Mouse (Mus musculus) liver, postnatal 0 days (tissue): ENCODE results near the gene Insig1. TPM values are rescaled to one million over a fixed set of nuclear protein-coding genes. Genes with fewer than 3 reads are reported as not detected.

ENCODE experiments used
- ATAC-seq: fragments of 200-750 bp; cut with Nextera tagmentation; 2 replicates; pipeline ENCODE4 v1.8.0; 2017; ENCODE audit warnings: mild to moderate bottlenecking, moderate library complexity
- DNase-seq: peaks from one replicate; pipeline ENCODE4 v3.0.0-alpha.2; 2016
- H3K27ac ChIP-seq: fragments of 300-500 bp; sonication (generic); 2 replicates; pipeline ENCODE4 v1.5.1; 2014; ENCODE audit warnings: antibody characterized with exemption, moderate library complexity, mild to moderate bottlenecking, low read depth
- H3K27me3 ChIP-seq: fragments of 300-500 bp; sonication (generic); 2 replicates; pipeline ENCODE4 v1.6.1; 2014; ENCODE audit warnings: low read length, control low read depth, mixed read lengths; ENCODE audit not compliant: insufficient read depth
- H3K36me3 ChIP-seq: fragments of 300-500 bp; sonication (generic); replicated peaks from 2 replicates; pipeline ENCODE4 v1.6.1; 2014; ENCODE audit warnings: mild to moderate bottlenecking, control low read depth, low read length, moderate library complexity, mixed read lengths; ENCODE audit not compliant: insufficient read depth
- H3K4me1 ChIP-seq: fragments of 300-500 bp; sonication (generic); 2 replicates; pipeline ENCODE4 v1.6.1; 2014; ENCODE audit warnings: antibody characterized with exemption, mild to moderate bottlenecking, control low read depth; ENCODE audit not compliant: insufficient read depth
- H3K4me2 ChIP-seq: fragments of 300-500 bp; sonication (generic); 2 replicates; pipeline ENCODE4 v1.6.1; 2014; ENCODE audit warnings: low read depth, mild to moderate bottlenecking, low read length, moderate library complexity, mixed read lengths
- H3K4me3 ChIP-seq: fragments of 300-500 bp; sonication (generic); 2 replicates; pipeline ENCODE4 v1.5.1; 2014; ENCODE audit warnings: low read depth, low read length
- H3K9ac ChIP-seq: fragments of 300-500 bp; sonication (generic); replicated peaks from 2 replicates; pipeline ENCODE4 v1.6.1; 2014; ENCODE audit warnings: mild to moderate bottlenecking, moderate library complexity
- H3K9me3 ChIP-seq: fragments of 300-500 bp; sonication (generic); 2 replicates; pipeline ENCODE4 v1.6.1; 2016; ENCODE audit warnings: mild to moderate bottlenecking, control low read depth, low read length, mixed read lengths
- CTCF ChIP-seq: sonication (generic); IDR thresholded peaks from 2 replicates; pipeline ENCODE4 v1.5.1; 2016; ENCODE audit warnings: antibody characterized with exemption, low read depth
- EP300 ChIP-seq: IDR thresholded peaks from 2 replicates; pipeline ENCODE4 v1.6.1; 2016; ENCODE audit warnings: antibody characterized with exemption, low read depth, mild to moderate bottlenecking
- WGBS: fragments of 180-500 bp; shearing (Covaris S2); extraction: QIAGEN DNeasy Blood & Tissue Kit; methylation state at CpG from one replicate; pipeline ENCODE4 v1.1.7; 2014; ENCODE audit not compliant: insufficient replicate concordance; 5-methylcytosine and 5-hydroxymethylcytosine counted together
- polyA plus RNA-seq: library from polyadenylated mRNA; unstranded; fragments of >200 nt; fragmentation: Nextera tagmentation; extraction: Ambion mirVana; gene quantifications from 2 replicates; pipeline ENCODE4 v1.2.1, GENCODE M21; 2015

Insig1 gene
- polyA plus RNA-seq, 1 experiment from 2014 or later: 36.3 TPM

- H3K4me3 ChIP-seq: no peak overlapping the region
- no peaks in the 10 kb centered on the region for H3K27me3 ChIP-seq
- no peak for ATAC-seq
- H3K9me3 ChIP-seq: no peaks in the 10 kb centered on the region
- H3K36me3 ChIP-seq: no peaks in the 10 kb centered on the region
- WGBS: 61% methylated on average over 3 of the region's 3 CpGs
- peaks cover 9% of the 10 kb centered on the region for H3K4me1 ChIP-seq
- no peak for DNase-seq
- H3K9ac ChIP-seq: no peak overlapping the region
- no peak overlapping the region for H3K4me2 ChIP-seq
- no peak for TF ChIP-seq CTCF
- TF ChIP-seq EP300: no peak
- H3K27ac ChIP-seq: 0 out of 2 replicates have a peak overlapping the region, but pooled peaks have one; percentile 30
Measured at GRCm38 (mm10) chr5:28082796-28083195, 11.6 kb downstream of the Insig1 start.

- H3K4me3 ChIP-seq: no peak overlapping the region
- peaks cover 9% of the 10 kb centered on the region for H3K4me1 ChIP-seq
- DNase-seq (no peak), ATAC-seq (no peak)
- no peaks in the 10 kb centered on the region for H3K27me3 ChIP-seq
- H3K27ac ChIP-seq: no peak overlapping the region
- H3K9me3 ChIP-seq: no peaks in the 10 kb centered on the region
- H3K4me2 ChIP-seq: no peak overlapping the region
- no peak overlapping the region for H3K9ac ChIP-seq
- 35% methylated on average over 2 of the region's 2 CpGs for WGBS
- TF ChIP-seq CTCF: no peak
- no peak for TF ChIP-seq EP300
- H3K36me3 ChIP-seq: no peaks in the 10 kb centered on the region
Measured at GRCm38 (mm10) chr5:28084743-28085142, 13.6 kb downstream of the Insig1 start.

- H3K9me3 ChIP-seq: no peaks in the 10 kb centered on the region
- ATAC-seq (peak; percentile 85), DNase-seq (peak; percentile 38)
- no peaks in the 10 kb centered on the region for H3K4me1 ChIP-seq
- TF ChIP-seq CTCF (peak; percentile 75), EP300 (no peak)
- no peaks in the 10 kb centered on the region for H3K36me3 ChIP-seq
- H3K27ac ChIP-seq: no peak overlapping the region
- no peak overlapping the region for H3K9ac ChIP-seq
- no peaks in the 10 kb centered on the region for H3K27me3 ChIP-seq
- no peak overlapping the region for H3K4me3 ChIP-seq
- 32% methylated on average over 1 of the region's 1 CpGs for WGBS
- H3K4me2 ChIP-seq: no peak overlapping the region
Measured at GRCm38 (mm10) chr5:28090547-28090946, 19.4 kb downstream of the Insig1 start.

DNA sequence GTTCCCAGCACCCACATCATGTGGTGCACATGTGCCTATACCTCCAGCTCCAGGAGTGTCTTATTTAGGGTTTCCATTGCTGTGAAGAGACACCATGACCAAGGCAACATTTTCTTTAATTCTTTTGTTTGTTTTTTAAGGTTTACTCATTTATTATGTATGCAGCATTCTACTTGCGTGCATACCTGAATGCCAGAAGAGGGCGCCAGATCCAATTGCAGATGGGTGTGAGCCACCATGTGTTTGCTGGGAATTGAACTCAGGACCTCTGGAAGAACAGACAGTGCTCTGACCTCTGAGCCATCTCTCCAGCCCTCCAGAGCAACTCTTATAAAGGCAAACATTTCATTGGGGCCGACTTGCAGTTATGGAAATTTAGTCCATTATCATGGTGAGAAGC, 21.2 kb downstream of the Insig1 start:
- Histone ChIP-seq H3K36me3 (no peaks in the 10 kb centered on the region), H3K9ac (no peak overlapping the region), H3K4me3 (no peak overlapping the region), H3K4me1 (no peaks in the 10 kb centered on the region), H3K27me3 (no peaks in the 10 kb centered on the region), H3K27ac (no peak overlapping the region), H3K9me3 (no peaks in the 10 kb centered on the region), H3K4me2 (no peak overlapping the region)
- ATAC-seq (no peak), DNase-seq (no peak)
- TF ChIP-seq CTCF (peak; percentile 43), EP300 (no peak)
- 82% methylated on average over 3 of the region's 3 CpGs for WGBS

GRCm38 (mm10) chr5:28093874-28094273, 22.7 kb downstream of the Insig1 start:
- DNase-seq: peak; percentile 86

DNA sequence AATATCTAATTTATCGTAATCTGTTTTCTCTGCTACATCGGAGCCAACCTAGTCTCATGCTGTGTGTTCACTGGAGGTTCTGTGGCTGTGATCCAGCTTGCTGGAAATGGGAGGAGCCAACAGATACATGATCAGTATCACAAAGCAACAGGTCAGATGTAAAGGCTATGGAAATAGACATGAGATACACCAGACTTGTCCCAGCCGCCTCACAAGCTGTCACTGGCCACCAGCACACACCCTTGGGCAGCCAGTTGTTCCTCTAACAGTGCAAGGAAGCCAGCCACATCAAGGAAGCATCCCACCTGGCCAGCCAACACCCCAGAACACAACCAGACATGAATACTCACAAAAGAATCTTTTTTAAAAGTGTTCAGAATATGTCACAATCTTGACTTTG, 23.2 kb downstream of the Insig1 start:
- no peak overlapping the region for H3K4me2 ChIP-seq
- no peaks in the 10 kb centered on the region for H3K36me3 ChIP-seq
- WGBS: 69% methylated on average over 3 of the region's 3 CpGs
- TF ChIP-seq CTCF (no peak), EP300 (no peak)
- H3K9ac ChIP-seq: no peak overlapping the region
- H3K27ac ChIP-seq: no peak overlapping the region
- H3K9me3 ChIP-seq: no peaks in the 10 kb centered on the region
- H3K4me3 ChIP-seq: no peak overlapping the region
- H3K4me1 ChIP-seq: no peaks in the 10 kb centered on the region
- DNase-seq: no peak
- no peaks in the 10 kb centered on the region for H3K27me3 ChIP-seq
- ATAC-seq: no peak

More at GRCm38 (mm10) chr5:28093874-28094273, 22.7 kb downstream of the Insig1 start:
- H3K4me1 ChIP-seq: no peaks in the 10 kb centered on the region
- H3K4me3 ChIP-seq: no peak overlapping the region
- H3K9ac ChIP-seq: no peak overlapping the region
- H3K9me3 ChIP-seq: no peaks in the 10 kb centered on the region
- 0% methylated on average over 3 of the region's 4 CpGs for WGBS
- H3K27me3 ChIP-seq: no peaks in the 10 kb centered on the region
- ATAC-seq: peak; percentile 35; the same call in 1 of the 2 replicates
- H3K4me2 ChIP-seq: no peak overlapping the region
- no peak overlapping the region for H3K27ac ChIP-seq
- peak; percentile 93 for TF ChIP-seq CTCF
- no peak for TF ChIP-seq EP300
- no peaks in the 10 kb centered on the region for H3K36me3 ChIP-seq

DNA sequence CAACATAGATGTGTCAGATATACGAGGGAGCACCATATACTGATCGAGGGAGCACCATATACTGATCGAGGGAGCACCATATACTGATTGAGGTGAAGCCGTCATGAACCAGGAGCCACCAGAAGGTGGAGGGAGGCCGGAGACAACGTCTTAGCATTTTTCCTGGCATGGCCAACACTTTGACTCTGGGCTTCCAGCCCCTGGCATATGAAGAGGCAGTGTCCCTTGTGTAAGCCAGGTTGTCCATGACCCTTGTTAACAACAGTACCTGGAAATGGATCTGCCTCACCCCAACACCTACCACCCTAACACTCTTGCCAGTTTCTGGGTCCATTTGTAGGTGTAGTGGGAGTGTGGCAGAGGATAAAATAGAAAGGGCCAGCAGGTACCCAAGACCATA, 23.7 kb downstream of the Insig1 start:
- Histone ChIP-seq H3K9me3 (no peaks in the 10 kb centered on the region), H3K27me3 (no peaks in the 10 kb centered on the region), H3K4me3 (no peak overlapping the region), H3K9ac (no peak overlapping the region), H3K4me2 (no peak overlapping the region), H3K27ac (no peak overlapping the region), H3K36me3 (no peaks in the 10 kb centered on the region), H3K4me1 (no peaks in the 10 kb centered on the region)
- no peak for ATAC-seq
- WGBS: 60% methylated on average over 6 of the region's 6 CpGs
- DNase-seq: no peak
- TF ChIP-seq CTCF: no peak
- TF ChIP-seq EP300: no peak
